Mouse (Mus musculus): ENCODE data around the gene Pdhb. TPM values are rescaled to one million over a fixed set of nuclear protein-coding genes. Genes with fewer than 3 reads are reported as not detected.

The Pdhb gene
- polyA plus RNA-seq (2012; rRNA removed; ENCODE audit: low replicate concordance), result 170 and 245 TPM in 2 replicates

GRCm38 (mm10) chr14:8172507-8173410, at the start of gene Pdhb:
Gene Pdhb (minus strand): TSS chr14:8173025.

GRCm38 (mm10) chr14:8213803-8214224, 41.0 kb upstream of the Pdhb start, which contains the start of gene Kctd6:
Gene Kctd6 (plus strand): TSS chr14:8214140.

Other genes with a start within 250 kb of the Pdhb start
- gene Gm45521, start 215.7 kb downstream of the Pdhb start, polyA plus RNA-seq (2012; rRNA removed; ENCODE audit: low replicate concordance), result not detected in 2 replicates
- gene Dnase1l3, start 178.5 kb downstream of the Pdhb start, polyA plus RNA-seq (2012; rRNA removed; ENCODE audit: low replicate concordance), result 0.59 and 2.8 TPM in 2 replicates
- gene Abhd6, start 170.1 kb downstream of the Pdhb start, polyA plus RNA-seq (2012; rRNA removed; ENCODE audit: low replicate concordance), result 30.3 and 36.4 TPM in 2 replicates
- 12.8 and 13.7 TPM in 2 replicates for gene Rpp14, start 92.7 kb downstream of the Pdhb start, polyA plus RNA-seq (2012; rRNA removed; ENCODE audit: low replicate concordance)
- gene Pxk, start 74.8 kb downstream of the Pdhb start, polyA plus RNA-seq (2012; rRNA removed; ENCODE audit: low replicate concordance), result 24.7 and 36.2 TPM in 2 replicates
- 10.2 and 14.4 TPM in 2 replicates for gene Kctd6, start 41.1 kb upstream of the Pdhb start, polyA plus RNA-seq (2012; rRNA removed; ENCODE audit: low replicate concordance)
- gene Acox2, start 86.3 kb upstream of the Pdhb start, polyA plus RNA-seq (2012; rRNA removed; ENCODE audit: low replicate concordance), result 2.1 and 7.0 TPM in 2 replicates
- gene Fam107a, start 145.0 kb upstream of the Pdhb start, polyA plus RNA-seq (2012; rRNA removed; ENCODE audit: low replicate concordance), result 1.1 and 6.1 TPM in 2 replicates
- gene Oit1, start 205.7 kb upstream of the Pdhb start, polyA plus RNA-seq (2012; rRNA removed; ENCODE audit: low replicate concordance), result 0.09 and 7.8 TPM in 2 replicates

All from subcutaneous adipose tissue, adult 2 months (tissue).